Mouse (Mus musculus): ENCODE measurements at regions not wholly inside any gene's neighbourhood (a gene's known extent, or its start where the extent isn't known, plus 50 kb on each side); places are given as distances from the start of the nearest gene placed in this dataset.

- no peak for DNase-seq (ENCODE audit: low read depth, low spot score)
Measured at GRCm38 (mm10) chr15:36380461-36381227, 626.9 kb downstream of the Zfp706 start.

- no peak for DNase-seq (ENCODE audit: low read depth, low spot score)
Measured at GRCm38 (mm10) chr15:36378640-36379039, 628.9 kb downstream of the Zfp706 start.

GRCm38 (mm10) chr15:36376551-36376950, 631.0 kb downstream of the Zfp706 start:
- DNase-seq (ENCODE audit: low read depth, low spot score), result no peak

GRCm38 (mm10) chr15:36375549-36375885, 632.1 kb downstream of the Zfp706 start:
- no peak for DNase-seq (ENCODE audit: low read depth, low spot score)

GRCm38 (mm10) chr15:36374732-36375548, 632.6 kb downstream of the Zfp706 start:
- no peak for DNase-seq (ENCODE audit: low read depth, low spot score)

- DNase-seq (ENCODE audit: low read depth, low spot score), result no peak
Measured at GRCm38 (mm10) chr15:36373900-36374611, 633.5 kb downstream of the Zfp706 start.

GRCm38 (mm10) chr15:36373481-36373880, 634.1 kb downstream of the Zfp706 start:
- no peak for DNase-seq (ENCODE audit: low read depth, low spot score)

GRCm38 (mm10) chr15:36371382-36371781, 636.2 kb downstream of the Zfp706 start:
- no peak for DNase-seq (ENCODE audit: low read depth, low spot score)

GRCm38 (mm10) chr15:36370906-36371305, 636.7 kb downstream of the Zfp706 start:
- no peak for DNase-seq (ENCODE audit: low read depth, low spot score)

GRCm38 (mm10) chr15:36367296-36367695, 640.3 kb downstream of the Zfp706 start:
- DNase-seq (ENCODE audit: low read depth, low spot score), result no peak

- no peak for DNase-seq (ENCODE audit: low read depth, low spot score)
Measured at GRCm38 (mm10) chr15:36364757-36365156, 642.8 kb downstream of the Zfp706 start.

- DNase-seq (ENCODE audit: low read depth, low spot score), result no peak
Measured at GRCm38 (mm10) chr15:36364062-36364461, 643.5 kb downstream of the Zfp706 start.

- DNase-seq (ENCODE audit: low read depth, low spot score), result no peak
Measured at GRCm38 (mm10) chr15:36362911-36363565, 644.5 kb downstream of the Zfp706 start.

GRCm38 (mm10) chr15:36361522-36362148, 645.9 kb downstream of the Zfp706 start:
- DNase-seq (ENCODE audit: low read depth, low spot score), result no peak

- DNase-seq (ENCODE audit: low read depth, low spot score), result peak; percentile 81
Measured at GRCm38 (mm10) chr15:36360694-36361521, 646.7 kb downstream of the Zfp706 start.

GRCm38 (mm10) chr15:36355851-36356250, 651.7 kb downstream of the Zfp706 start:
- DNase-seq (ENCODE audit: low read depth, low spot score), result no peak

- DNase-seq (ENCODE audit: low read depth, low spot score), result no peak
Measured at GRCm38 (mm10) chr15:36354545-36354944, 653.0 kb downstream of the Zfp706 start.

- no peak for DNase-seq (ENCODE audit: low read depth, low spot score)
Measured at GRCm38 (mm10) chr15:36353793-36354192, 653.8 kb downstream of the Zfp706 start.

GRCm38 (mm10) chr15:36352929-36353328, 654.6 kb downstream of the Zfp706 start:
- no peak for DNase-seq (ENCODE audit: low read depth, low spot score)

- no peak for DNase-seq (ENCODE audit: low read depth, low spot score)
Measured at GRCm38 (mm10) chr15:36351693-36352092, 655.9 kb downstream of the Zfp706 start.

Data from c-Kit-negative CD71-positive TER-119-positive erythroid progenitor cells, embryonic 14.5 days (primary cell).